Mouse (Mus musculus): ENCODE results near the gene Zfp612. TPM values are rescaled to one million over a fixed set of nuclear protein-coding genes. Genes with fewer than 3 reads are reported as not detected.

Gene Zfp612
- total and polyA plus RNA-seq, 2 experiments from 2014 or later, result 11.7 to 16.6 TPM

- no peak for TF ChIP-seq CTCF (IDR thresholded peaks at IDR 0.05; ENCODE audit: low read depth)
- H3K9ac ChIP-seq (replicated peaks; ENCODE audit: low read length), result no peak overlapping the region
- no peak overlapping the region for H3K27ac ChIP-seq
Measured at GRCm38 (mm10) chr8:110040509-110040908, 39.0 kb upstream of the Zfp612 start.

GRCm38 (mm10) chr8:110051208-110051607 is 28.3 kb upstream of the Zfp612 start:
- no peak for TF ChIP-seq CTCF (IDR thresholded peaks at IDR 0.05; ENCODE audit: low read depth)
- WGBS, result 79% methylated on average over 6 of the region's 6 CpGs
- no peak for ATAC-seq
- H3K4me1 ChIP-seq (ENCODE audit: insufficient read depth, low read length), result no peaks in the 10 kb centered on the region
- DNase-seq (ENCODE audit: low spot score), result no peak
- H3K9me3 ChIP-seq (ENCODE audit: low read length), result no peaks in the 10 kb centered on the region
- no peak overlapping the region for H3K4me2 ChIP-seq (ENCODE audit: low read depth, low read length)
- H3K9ac ChIP-seq (replicated peaks; ENCODE audit: low read length), result no peak overlapping the region
- no peaks in the 10 kb centered on the region for H3K36me3 ChIP-seq (ENCODE audit: insufficient read depth, low read length)
- no peak overlapping the region for H3K4me3 ChIP-seq (ENCODE audit: low read length)
- no peaks in the 10 kb centered on the region for H3K27me3 ChIP-seq (ENCODE audit: insufficient read depth, low read length)
- H3K27ac ChIP-seq, result no peak overlapping the region

More at GRCm38 (mm10) chr8:110040509-110040908, 39.0 kb upstream of the Zfp612 start:
- DNase-seq (ENCODE audit: low spot score) (no peak), ATAC-seq (no peak)
- Histone ChIP-seq H3K36me3 (ENCODE audit: insufficient read depth, low read length) (no peaks in the 10 kb centered on the region), H3K4me2 (ENCODE audit: low read depth, low read length) (no peak overlapping the region), H3K4me1 (ENCODE audit: insufficient read depth, low read length) (peaks cover 2% of the 10 kb centered on the region; the same call in 1 of the 2 replicates), H3K9me3 (ENCODE audit: low read length) (no peaks in the 10 kb centered on the region), H3K27me3 (ENCODE audit: insufficient read depth, low read length) (no peaks in the 10 kb centered on the region), H3K4me3 (ENCODE audit: low read length) (no peak overlapping the region)
- WGBS, result 88% methylated on average over 4 of the region's 4 CpGs

- ATAC-seq, result no peak
- Histone ChIP-seq H3K9ac (replicated peaks; ENCODE audit: low read length) (no peak overlapping the region), H3K4me3 (ENCODE audit: low read length) (no peak overlapping the region), H3K36me3 (ENCODE audit: insufficient read depth, low read length) (no peaks in the 10 kb centered on the region), H3K4me2 (ENCODE audit: low read depth, low read length) (no peak overlapping the region), H3K4me1 (ENCODE audit: insufficient read depth, low read length) (no peaks in the 10 kb centered on the region), H3K27me3 (ENCODE audit: insufficient read depth, low read length) (no peaks in the 10 kb centered on the region), H3K27ac (no peak overlapping the region), H3K9me3 (ENCODE audit: low read length) (no peaks in the 10 kb centered on the region)
- TF ChIP-seq CTCF (IDR thresholded peaks at IDR 0.05; ENCODE audit: low read depth), result no peak
- WGBS, result 57% methylated on average over 8 of the region's 8 CpGs
- DNase-seq (ENCODE audit: low spot score), result no peak
Measured at GRCm38 (mm10) chr8:110058207-110058606, 21.3 kb upstream of the Zfp612 start.

GRCm38 (mm10) chr8:110064161-110064560 is 15.4 kb upstream of the Zfp612 start:
- Histone ChIP-seq H3K4me1 (ENCODE audit: insufficient read depth, low read length) (no peaks in the 10 kb centered on the region), H3K27ac (no peak overlapping the region), H3K27me3 (ENCODE audit: insufficient read depth, low read length) (no peaks in the 10 kb centered on the region), H3K4me3 (ENCODE audit: low read length) (no peak overlapping the region), H3K4me2 (ENCODE audit: low read depth, low read length) (no peak overlapping the region), H3K9ac (replicated peaks; ENCODE audit: low read length) (no peak overlapping the region), H3K36me3 (ENCODE audit: insufficient read depth, low read length) (no peaks in the 10 kb centered on the region), H3K9me3 (ENCODE audit: low read length) (no peaks in the 10 kb centered on the region)
- TF ChIP-seq CTCF (IDR thresholded peaks at IDR 0.05; ENCODE audit: low read depth), result no peak
- ATAC-seq, result no peak
- no peak for DNase-seq (ENCODE audit: low spot score)
- WGBS, result 73% methylated on average over 9 of the region's 9 CpGs

- no peak overlapping the region for H3K27ac ChIP-seq
- no peaks in the 10 kb centered on the region for H3K36me3 ChIP-seq (ENCODE audit: insufficient read depth, low read length)
- H3K27me3 ChIP-seq (ENCODE audit: insufficient read depth, low read length), result no peaks in the 10 kb centered on the region
- ATAC-seq (no peak), DNase-seq (ENCODE audit: low spot score) (peak; percentile 20)
- no peak overlapping the region for H3K4me2 ChIP-seq (ENCODE audit: low read depth, low read length)
- H3K9ac ChIP-seq (replicated peaks; ENCODE audit: low read length), result no peak overlapping the region
- TF ChIP-seq CTCF (IDR thresholded peaks at IDR 0.05; ENCODE audit: low read depth), result no peak
- H3K4me1 ChIP-seq (ENCODE audit: insufficient read depth, low read length), result no peaks in the 10 kb centered on the region
- 81% methylated on average over 18 of the region's 18 CpGs for WGBS
- H3K9me3 ChIP-seq (ENCODE audit: low read length), result no peaks in the 10 kb centered on the region
- H3K4me3 ChIP-seq (ENCODE audit: low read length), result no peak overlapping the region
Measured at GRCm38 (mm10) chr8:110064606-110065365, 14.8 kb upstream of the Zfp612 start.

- ATAC-seq (no peak), DNase-seq (ENCODE audit: low spot score) (no peak)
- no peak overlapping the region for H3K4me2 ChIP-seq (ENCODE audit: low read depth, low read length)
- no peak for TF ChIP-seq CTCF (IDR thresholded peaks at IDR 0.05; ENCODE audit: low read depth)
- H3K4me1 ChIP-seq (ENCODE audit: insufficient read depth, low read length), result no peaks in the 10 kb centered on the region
- WGBS, result 92% methylated on average over 4 of the region's 4 CpGs
- no peaks in the 10 kb centered on the region for H3K36me3 ChIP-seq (ENCODE audit: insufficient read depth, low read length)
- no peak overlapping the region for H3K4me3 ChIP-seq (ENCODE audit: low read length)
- no peak overlapping the region for H3K9ac ChIP-seq (replicated peaks; ENCODE audit: low read length)
- H3K27me3 ChIP-seq (ENCODE audit: insufficient read depth, low read length), result no peaks in the 10 kb centered on the region
- no peaks in the 10 kb centered on the region for H3K9me3 ChIP-seq (ENCODE audit: low read length)
- no peak overlapping the region for H3K27ac ChIP-seq
Measured at GRCm38 (mm10) chr8:110065676-110066075, 13.9 kb upstream of the Zfp612 start.

- 78% methylated on average over 4 of the region's 4 CpGs for WGBS
Measured at GRCm38 (mm10) chr8:110069706-110070105, 9.8 kb upstream of the Zfp612 start.

More at GRCm38 (mm10) chr8:110069706-110070105, 9.8 kb upstream of the Zfp612 start:
- Histone ChIP-seq H3K27me3 (ENCODE audit: insufficient read depth, low read length) (no peaks in the 10 kb centered on the region), H3K4me2 (ENCODE audit: low read depth, low read length) (no peak overlapping the region), H3K4me3 (ENCODE audit: low read length) (no peak overlapping the region), H3K4me1 (ENCODE audit: insufficient read depth, low read length) (no peaks in the 10 kb centered on the region), H3K9ac (replicated peaks; ENCODE audit: low read length) (no peak overlapping the region), H3K36me3 (ENCODE audit: insufficient read depth, low read length) (no peaks in the 10 kb centered on the region), H3K27ac (no peak overlapping the region), H3K9me3 (ENCODE audit: low read length) (no peaks in the 10 kb centered on the region)
- ATAC-seq, result no peak
- DNase-seq (ENCODE audit: low spot score), result no peak
- TF ChIP-seq CTCF (IDR thresholded peaks at IDR 0.05; ENCODE audit: low read depth), result no peak

Measured in hindbrain, postnatal 0 days (tissue).